Mouse (Mus musculus): ENCODE data around the gene Slc35a2. TPM values are rescaled to one million over a fixed set of nuclear protein-coding genes. Genes with fewer than 3 reads are reported as not detected.
A peak's percentile ranks its signal among the peaks of the same experiment; 100 is the strongest.
"Not testable (repeated sequence)": the region's sequence is repeated elsewhere in the genome, so short reads cannot be mapped to it uniquely, and the experiment has no call there.

Slc35a2 gene
- polyA plus RNA-seq, 1 experiment from 2014 or later = 30.0 TPM

DNA sequence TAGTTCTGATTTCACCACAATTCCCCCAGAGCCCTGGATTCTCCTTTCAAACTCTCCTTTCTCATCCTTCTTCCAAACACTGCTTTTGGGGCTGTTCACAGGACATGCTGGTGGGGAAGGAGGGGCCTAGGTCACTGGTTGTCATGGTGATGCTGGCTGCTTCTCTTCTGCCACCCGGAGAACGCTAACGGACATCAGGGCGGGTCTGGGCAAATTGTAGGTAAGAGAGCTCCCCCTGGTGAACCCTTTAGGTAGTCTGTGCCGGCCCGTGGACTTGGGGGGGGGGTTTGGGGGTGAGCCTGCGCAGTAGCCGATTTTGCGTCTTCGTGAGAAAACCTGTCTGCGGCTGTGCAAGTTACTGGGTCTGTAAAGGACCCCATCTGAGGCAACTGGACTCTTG is 4.0 kb upstream of the Slc35a2 start:
- no peak overlapping the region for H3K4me3 ChIP-seq (ENCODE audit: low read depth, low read length)

DNA sequence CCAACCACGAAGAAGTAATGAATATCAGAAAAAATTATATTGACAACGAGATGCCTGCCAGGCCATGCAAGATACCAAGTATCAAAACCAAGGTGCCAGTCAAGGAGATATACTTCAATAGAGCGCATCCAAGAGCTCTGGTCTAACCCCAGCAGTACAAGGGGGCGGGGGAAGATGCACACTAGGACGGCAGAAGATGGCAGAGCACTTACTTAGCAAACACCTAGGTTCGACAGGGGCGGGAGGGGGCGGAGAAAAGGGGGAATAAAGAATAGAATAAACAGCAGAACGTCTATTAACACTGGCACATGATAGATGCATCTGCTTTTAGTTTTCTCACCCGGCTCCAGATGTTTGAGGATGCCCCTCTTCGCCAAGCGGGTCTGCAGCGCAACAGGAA is 14.4 kb downstream of the Slc35a2 start:
- peak overlapping the region; percentile 56 for H3K4me3 ChIP-seq (ENCODE audit: low read depth, low read length)
- peaks cover 12% of the 10 kb centered on the region for H3K36me3 ChIP-seq (ENCODE audit: control insufficient read depth, insufficient read depth, low read length)
- peak overlapping the region; percentile 79; the same call in 1 of the 2 replicates for H3K27ac ChIP-seq (replicated peaks; ENCODE audit: low read depth, low read length)
- peak overlapping the region; percentile 72 for H3K9ac ChIP-seq (ENCODE audit: low read depth, low read length)
- DNase-seq (ENCODE audit: low spot score) = no peak
- 29% methylated on average over 13 of the region's 13 CpGs for WGBS
- no peak for ATAC-seq (ENCODE audit: low read depth)
- H3K27me3 ChIP-seq (replicated peaks; ENCODE audit: control insufficient read depth, insufficient read depth, low read length) = no peaks in the 10 kb centered on the region
- peak overlapping the region; percentile 57 for H3K4me2 ChIP-seq (ENCODE audit: low read depth, low read length)
- H3K9me3 ChIP-seq (ENCODE audit: control insufficient read depth, low read length) = no peaks in the 10 kb centered on the region
- H3K4me1 ChIP-seq (ENCODE audit: control insufficient read depth, insufficient read depth, low read length) = no peaks in the 10 kb centered on the region

More for the DNA sequence above, 4.0 kb upstream of the Slc35a2 start:
- Histone ChIP-seq H3K4me2 (ENCODE audit: low read depth, low read length) (peak overlapping the region; percentile 37), H3K9me3 (ENCODE audit: control insufficient read depth, low read length) (no peaks in the 10 kb centered on the region), H3K27ac (replicated peaks; ENCODE audit: low read depth, low read length) (no peak overlapping the region), H3K27me3 (replicated peaks; ENCODE audit: control insufficient read depth, insufficient read depth, low read length) (no peaks in the 10 kb centered on the region), H3K36me3 (ENCODE audit: control insufficient read depth, insufficient read depth, low read length) (no peaks in the 10 kb centered on the region), H3K9ac (ENCODE audit: low read depth, low read length) (no peak overlapping the region), H3K4me1 (ENCODE audit: control insufficient read depth, insufficient read depth, low read length) (no peaks in the 10 kb centered on the region)
- peak; percentile 81 for DNase-seq (ENCODE audit: low spot score)
- WGBS = 23% methylated on average over 11 of the region's 11 CpGs
- ATAC-seq (ENCODE audit: low read depth) = peak; percentile 27; the same call in 1 of the 2 replicates

DNA sequence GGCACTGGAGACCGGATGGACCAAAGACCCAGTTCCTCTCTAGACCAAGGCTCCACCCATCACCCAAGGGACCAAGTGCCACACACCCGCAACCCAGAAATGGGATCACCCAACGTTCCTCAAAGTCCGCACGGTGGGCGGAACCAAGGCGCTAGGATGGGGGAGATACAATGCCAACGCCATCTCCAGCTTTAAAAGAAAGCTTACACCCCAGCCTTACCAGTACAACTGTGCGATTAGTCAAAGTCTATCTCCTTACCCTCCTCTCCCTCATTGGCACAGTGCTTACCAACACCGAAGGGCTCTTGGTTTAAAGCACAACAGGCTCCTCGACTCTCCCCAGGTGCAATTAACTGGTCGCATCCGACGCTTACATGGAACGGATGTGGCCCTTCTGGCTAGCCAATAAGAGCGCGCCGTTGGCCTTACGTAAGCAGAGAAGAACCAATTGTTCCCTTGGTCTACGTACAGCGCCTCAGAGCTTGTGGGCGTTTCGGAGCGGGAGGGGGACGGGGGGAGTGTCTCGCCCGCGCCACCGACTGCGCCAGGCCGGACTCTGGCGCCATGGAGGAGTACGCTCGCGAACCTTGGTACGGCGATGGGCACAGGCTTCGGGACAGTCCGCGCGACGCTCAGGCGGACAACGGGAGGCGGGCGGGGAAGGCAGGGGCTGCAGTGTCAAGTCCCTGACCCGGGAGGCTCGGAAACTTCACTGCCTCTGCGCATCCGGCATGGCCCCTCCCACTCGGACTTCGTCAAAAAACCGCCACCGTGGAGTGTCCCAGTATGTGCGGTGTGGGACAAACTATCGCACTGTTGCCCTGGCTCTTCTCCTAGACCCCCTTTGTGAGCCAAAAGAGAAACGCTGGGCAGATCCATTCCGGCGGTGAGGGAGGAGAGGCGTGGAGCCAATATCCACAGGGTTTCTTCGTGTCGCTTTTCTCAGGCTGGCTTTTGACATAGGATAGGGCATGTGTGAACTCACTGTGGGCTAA is 15.3 kb downstream of the Slc35a2 start, which contains the start of the genes Pqbp1 and Timm17b:
Pqbp1 (minus strand) TSS at position 390 of the 995 bp plus-strand sequence.
Timm17b (plus strand) TSS at position 478 of the 995 bp plus-strand sequence.
- 20% methylated on average over 53 of the region's 62 CpGs for WGBS
- H3K9ac ChIP-seq (ENCODE audit: low read depth, low read length) = peak within 1 kb of the TSS; percentile 72
- H3K36me3 ChIP-seq (ENCODE audit: control insufficient read depth, insufficient read depth, low read length) = peaks cover 9% of the 10 kb centered on the region
- peak within 1 kb of the TSS; percentile 56 for H3K4me3 ChIP-seq (ENCODE audit: low read depth, low read length)
- H3K4me1 ChIP-seq (ENCODE audit: control insufficient read depth, insufficient read depth, low read length) = no peaks in the 10 kb centered on the region
- peak within 1 kb of the TSS; percentile 57 for H3K4me2 ChIP-seq (ENCODE audit: low read depth, low read length)
- peak within 1 kb of the TSS; percentile 79 for H3K27ac ChIP-seq (replicated peaks; ENCODE audit: low read depth, low read length)
- DNase-seq (ENCODE audit: low spot score) (peak; percentile 98), ATAC-seq (ENCODE audit: low read depth) (peak; percentile 99)
- no peaks in the 10 kb centered on the region for H3K9me3 ChIP-seq (ENCODE audit: control insufficient read depth, low read length)
- H3K27me3 ChIP-seq (replicated peaks; ENCODE audit: control insufficient read depth, insufficient read depth, low read length) = no peaks in the 10 kb centered on the region

DNA sequence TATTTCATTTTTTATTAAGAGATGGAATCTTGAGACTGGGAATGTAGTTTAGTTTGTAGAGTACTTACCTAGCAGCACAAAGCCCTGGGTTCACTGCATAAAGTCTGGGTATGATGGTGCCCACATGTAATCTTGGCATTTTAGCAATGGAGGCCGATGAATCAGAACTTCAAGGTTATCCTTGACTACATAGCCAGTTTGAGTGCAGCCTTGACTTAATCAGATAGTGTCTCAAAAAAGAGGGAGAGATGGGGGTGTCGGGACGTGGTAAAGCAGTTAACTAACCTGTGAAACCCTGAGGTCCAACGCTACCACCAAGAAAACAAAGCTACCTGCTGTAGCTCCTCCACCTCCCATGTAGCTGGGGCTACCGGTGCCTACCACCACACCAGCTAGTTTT is 20.6 kb downstream of the Slc35a2 start:
- 90% methylated on average over 5 of the region's 5 CpGs for WGBS
- Histone ChIP-seq H3K27ac (replicated peaks; ENCODE audit: low read depth, low read length) (no peak overlapping the region), H3K36me3 (ENCODE audit: control insufficient read depth, insufficient read depth, low read length) (peaks cover 5% of the 10 kb centered on the region; the same call in 1 of the 2 replicates), H3K4me3 (ENCODE audit: low read depth, low read length) (no peak overlapping the region), H3K4me2 (ENCODE audit: low read depth, low read length) (no peak overlapping the region), H3K9me3 (ENCODE audit: control insufficient read depth, low read length) (no peaks in the 10 kb centered on the region), H3K27me3 (replicated peaks; ENCODE audit: control insufficient read depth, insufficient read depth, low read length) (no peaks in the 10 kb centered on the region), H3K9ac (ENCODE audit: low read depth, low read length) (no peak overlapping the region), H3K4me1 (ENCODE audit: control insufficient read depth, insufficient read depth, low read length) (no peaks in the 10 kb centered on the region)
- no peak for DNase-seq (ENCODE audit: low spot score)
- no peak for ATAC-seq (ENCODE audit: low read depth)

DNA sequence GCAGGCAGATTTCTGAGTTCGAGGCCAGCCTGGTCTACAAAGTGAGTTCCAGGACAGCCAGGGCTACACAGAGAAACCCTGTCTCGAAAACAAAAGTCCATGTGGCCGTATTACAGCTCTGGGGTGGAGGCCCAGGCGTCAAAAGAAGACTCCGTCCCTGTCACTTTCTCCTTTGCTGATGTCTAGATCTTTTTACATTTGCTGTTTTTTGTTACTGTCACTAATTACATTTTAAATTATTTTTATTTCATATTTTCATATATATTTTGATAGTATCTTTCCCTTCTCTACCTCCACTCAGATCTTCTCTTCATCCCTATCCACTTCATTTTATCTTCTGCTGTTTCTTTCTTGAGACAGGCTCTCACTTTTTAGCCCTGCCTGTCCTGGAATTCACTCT is 23.9 kb downstream of the Slc35a2 start, which contains the start of gene Gm10491:
Gm10491 (minus strand) TSS at position 101 of the 400 bp plus-strand sequence.
- Histone ChIP-seq H3K27me3 (replicated peaks; ENCODE audit: control insufficient read depth, insufficient read depth, low read length) (no peaks in the 10 kb centered on the region), H3K9me3 (ENCODE audit: control insufficient read depth, low read length) (no peaks in the 10 kb centered on the region), H3K9ac (ENCODE audit: low read depth, low read length) (no peak within 1 kb of the TSS), H3K4me2 (ENCODE audit: low read depth, low read length) (no peak within 1 kb of the TSS), H3K36me3 (ENCODE audit: control insufficient read depth, insufficient read depth, low read length) (peaks cover 5% of the 10 kb centered on the region; the same call in 1 of the 2 replicates), H3K4me1 (ENCODE audit: control insufficient read depth, insufficient read depth, low read length) (no peaks in the 10 kb centered on the region), H3K27ac (replicated peaks; ENCODE audit: low read depth, low read length) (no peak within 1 kb of the TSS), H3K4me3 (ENCODE audit: low read depth, low read length) (no peak within 1 kb of the TSS)
- no peak for DNase-seq (ENCODE audit: low spot score)
- no peak for ATAC-seq (ENCODE audit: low read depth)
- 89% methylated on average over 5 of the region's 5 CpGs for WGBS

DNA sequence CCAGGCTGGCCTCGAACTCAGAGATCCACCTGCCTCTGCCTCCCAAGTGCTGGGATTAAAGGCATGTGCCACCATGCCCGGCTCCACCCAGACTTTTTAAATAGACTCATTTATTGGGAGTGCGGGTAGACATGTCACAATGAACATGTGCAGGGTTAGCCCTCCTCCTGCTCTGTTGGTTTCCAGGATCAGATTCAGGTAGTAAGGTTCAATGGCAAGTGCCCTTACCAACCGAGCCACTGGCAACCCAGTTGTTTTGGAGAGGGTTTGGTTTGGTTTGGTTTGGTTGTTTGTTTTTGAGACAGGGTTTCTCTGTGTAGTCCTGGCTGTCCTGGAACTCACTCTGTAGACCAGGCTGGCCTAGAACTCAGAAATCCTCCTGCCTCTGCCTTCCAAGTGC is 25.4 kb downstream of the Slc35a2 start, which contains the start of gene Gm10490:
Gm10490 (plus strand) TSS at position 301 of the 400 bp plus-strand sequence.
- not testable (repeated sequence) for H3K9me3 ChIP-seq (ENCODE audit: control insufficient read depth, low read length); H3K36me3 ChIP-seq (ENCODE audit: control insufficient read depth, insufficient read depth, low read length); H3K4me3 ChIP-seq (ENCODE audit: low read depth, low read length); DNase-seq (ENCODE audit: low spot score); ATAC-seq (ENCODE audit: low read depth); H3K27me3 ChIP-seq (replicated peaks; ENCODE audit: control insufficient read depth, insufficient read depth, low read length); H3K9ac ChIP-seq (ENCODE audit: low read depth, low read length); H3K4me2 ChIP-seq (ENCODE audit: low read depth, low read length); H3K4me1 ChIP-seq (ENCODE audit: control insufficient read depth, insufficient read depth, low read length); H3K27ac ChIP-seq (replicated peaks; ENCODE audit: low read depth, low read length)
- WGBS = 88% methylated on average over 4 of the region's 4 CpGs

DNA sequence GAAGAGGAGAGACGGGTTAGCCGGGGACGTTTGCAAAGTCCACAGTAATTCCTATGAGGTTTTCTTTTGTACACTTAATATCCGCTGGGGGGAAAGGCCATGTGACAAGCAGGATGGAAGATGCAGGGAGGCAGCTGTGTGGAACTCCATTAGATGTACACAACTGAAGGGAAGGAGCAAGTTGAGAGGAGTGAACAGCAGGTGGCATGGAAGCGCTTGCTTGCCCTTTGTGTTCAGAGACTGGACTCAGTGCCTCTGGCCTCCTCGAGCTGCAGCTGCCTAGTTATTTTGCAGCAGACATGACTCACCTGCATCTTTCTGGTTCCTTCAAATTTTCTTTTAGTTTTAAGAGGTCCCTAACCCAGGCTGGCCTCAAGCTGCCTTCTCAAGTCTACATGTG is 26.6 kb downstream of the Slc35a2 start:
- H3K9me3 ChIP-seq (ENCODE audit: control insufficient read depth, low read length) = no peaks in the 10 kb centered on the region
- no peak for ATAC-seq (ENCODE audit: low read depth)
- no peak overlapping the region for H3K4me3 ChIP-seq (ENCODE audit: low read depth, low read length)
- H3K4me1 ChIP-seq (ENCODE audit: control insufficient read depth, insufficient read depth, low read length) = no peaks in the 10 kb centered on the region
- H3K4me2 ChIP-seq (ENCODE audit: low read depth, low read length) = no peak overlapping the region
- no peaks in the 10 kb centered on the region for H3K27me3 ChIP-seq (replicated peaks; ENCODE audit: control insufficient read depth, insufficient read depth, low read length)
- peaks cover 5% of the 10 kb centered on the region; the same call in 1 of the 2 replicates for H3K36me3 ChIP-seq (ENCODE audit: control insufficient read depth, insufficient read depth, low read length)
- no peak for DNase-seq (ENCODE audit: low spot score)
- no peak overlapping the region for H3K9ac ChIP-seq (ENCODE audit: low read depth, low read length)
- no peak overlapping the region for H3K27ac ChIP-seq (replicated peaks; ENCODE audit: low read depth, low read length)
- WGBS = 55% methylated on average over 6 of the region's 6 CpGs

DNA sequence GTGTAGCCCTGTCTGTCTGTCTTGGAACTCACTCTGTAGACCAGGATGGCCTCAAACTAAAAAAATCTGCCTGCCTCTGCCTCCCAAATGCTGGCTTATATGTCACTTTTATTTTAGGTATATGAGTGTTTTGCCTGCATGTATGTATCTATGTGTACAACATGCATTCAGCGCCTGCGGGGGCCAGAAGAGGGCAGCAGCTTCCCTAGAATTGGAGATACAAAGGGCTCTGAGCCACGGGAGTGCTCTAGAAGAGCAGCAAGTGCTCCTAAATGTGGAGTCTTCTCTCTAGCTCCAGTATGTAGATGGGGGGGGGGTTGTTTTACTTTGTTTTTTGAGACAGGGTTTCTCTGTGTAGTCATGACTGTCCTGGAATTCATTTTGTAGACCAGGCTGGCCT is 31.8 kb downstream of the Slc35a2 start:
- DNase-seq (ENCODE audit: low spot score); H3K4me3 ChIP-seq (ENCODE audit: low read depth, low read length); H3K4me1 ChIP-seq (ENCODE audit: control insufficient read depth, insufficient read depth, low read length); H3K9me3 ChIP-seq (ENCODE audit: control insufficient read depth, low read length); H3K9ac ChIP-seq (ENCODE audit: low read depth, low read length); H3K4me2 ChIP-seq (ENCODE audit: low read depth, low read length); ATAC-seq (ENCODE audit: low read depth); H3K27ac ChIP-seq (replicated peaks; ENCODE audit: low read depth, low read length); H3K36me3 ChIP-seq (ENCODE audit: control insufficient read depth, insufficient read depth, low read length): not testable (repeated sequence)
- peaks cover 15% of the 10 kb centered on the region for H3K27me3 ChIP-seq (replicated peaks; ENCODE audit: control insufficient read depth, insufficient read depth, low read length)
- WGBS = 30% methylated on average over 3 of the region's 3 CpGs

Data from embryonic facial prominence, embryonic 14.5 days (tissue).